Mouse (Mus musculus) liver, embryonic 14.5 days (tissue): ENCODE data around the gene Bzw2.

Source experiments
- CTCF ChIP-seq: IDR thresholded peaks from 2 replicates; pipeline ENCODE4 v1.5.1; 2016; ENCODE audit warnings: antibody characterized with exemption, low read depth, control low read depth
- EP300 ChIP-seq: IDR thresholded peaks from 2 replicates; pipeline ENCODE4 v1.6.1; 2016; ENCODE audit warnings: antibody characterized with exemption, low read depth

GRCm38 (mm10) chr12:36042348-36042778 is 115.5 kb downstream of the Bzw2 start, which contains the start of gene Tspan13:
- TF ChIP-seq EP300 (no peak), CTCF (no peak)
